Mouse (Mus musculus): ENCODE results near the gene Psmc4. TPM values are rescaled to one million over a fixed set of nuclear protein-coding genes. Genes with fewer than 3 reads are reported as not detected.

Gene Psmc4
- polyA plus RNA-seq (2015; fragmentation: Nextera tagmentation; extraction: Ambion mirVana) = 292 and 295 TPM in 2 replicates

DNA sequence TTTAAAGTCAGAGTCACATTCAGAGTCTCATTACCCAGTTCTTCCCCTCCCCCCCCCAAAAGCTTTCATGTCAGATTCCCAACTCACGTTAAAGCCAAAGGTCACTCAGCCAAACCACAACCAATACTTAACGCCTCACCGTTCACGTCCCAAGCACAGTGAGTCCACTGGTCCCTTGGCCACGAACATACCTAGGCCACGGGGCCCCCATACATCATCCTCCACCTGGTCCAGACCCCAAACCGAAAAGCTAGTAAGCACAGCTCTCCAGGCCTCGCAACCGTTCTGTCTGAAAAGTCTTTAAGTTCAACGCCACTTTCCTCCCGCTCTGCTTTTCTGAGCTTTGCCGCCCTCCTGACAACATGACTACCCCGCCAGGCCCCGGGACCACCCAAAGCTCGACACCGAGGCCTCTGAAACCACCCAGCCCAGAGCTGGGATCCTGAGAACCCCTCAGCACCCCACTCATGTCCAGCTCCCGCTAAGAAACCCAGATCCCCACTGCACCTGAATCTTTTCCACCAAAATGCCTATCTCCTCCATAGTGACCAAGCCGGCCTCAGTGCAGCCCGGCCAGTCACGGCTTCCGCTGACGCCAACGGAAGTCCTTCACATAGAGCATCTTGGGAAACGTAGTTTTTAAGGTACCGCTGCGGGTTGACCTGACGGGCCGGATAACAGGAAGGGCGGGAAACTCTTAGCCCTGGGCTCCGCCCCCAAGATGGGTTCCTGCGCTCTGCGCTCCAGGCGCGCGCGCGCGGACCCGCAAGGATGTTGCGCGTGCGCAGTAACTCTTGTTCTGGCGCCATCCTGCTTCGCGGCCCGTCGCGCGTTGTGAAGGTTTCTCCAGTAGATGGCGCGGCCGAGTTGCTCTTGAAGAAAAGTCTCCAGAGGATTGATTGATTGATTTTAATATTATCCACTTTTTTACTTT is at the start of gene Psmc4:
Gene Psmc4 (minus strand): TSS at position 626 of the 934 bp plus-strand sequence.
- Histone ChIP-seq H3K27ac (replicated peaks) (0 out of 2 replicates have a peak within 1 kb of the TSS, but pooled peaks have one; percentile 10), H3K4me2 (peak within 1 kb of the TSS; percentile 89), H3K9ac (peak within 1 kb of the TSS; percentile 85), H3K9me3 (no peaks in the 10 kb centered on the region), H3K27me3 (no peaks in the 10 kb centered on the region), H3K4me1 (replicated peaks) (peaks cover 17% of the 10 kb centered on the region), H3K4me3 (peak within 1 kb of the TSS; percentile 70), H3K36me3 (peaks cover 41% of the 10 kb centered on the region)
- under 1% methylated on average over 52 of the region's 52 CpGs for WGBS
- ATAC-seq (ENCODE audit: low read depth) = peak; percentile 97

DNA sequence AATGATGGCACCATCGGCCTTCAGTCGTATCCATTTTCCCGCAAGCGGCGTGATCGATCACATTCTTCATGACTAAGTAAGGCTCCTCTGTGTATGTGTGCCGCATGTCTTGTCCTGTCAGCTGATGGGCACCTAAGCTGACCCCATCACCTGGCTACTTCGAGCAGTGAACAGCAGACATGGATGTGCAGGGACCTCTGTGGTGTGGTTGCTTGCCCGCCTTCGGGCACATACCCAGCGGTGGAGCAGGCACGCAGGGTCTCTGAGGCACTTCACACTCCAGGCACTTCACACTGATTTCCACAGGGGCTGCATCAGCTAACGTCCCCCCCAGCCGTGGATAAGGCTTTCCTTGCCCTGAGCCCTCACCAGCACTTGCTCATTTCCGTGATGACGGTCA is 49.2 kb upstream of the Psmc4 start:
- WGBS = 95% methylated on average over 16 of the region's 16 CpGs
- H3K27ac ChIP-seq (replicated peaks) = no peak overlapping the region
- 0 out of 2 replicates have a peak, but pooled peaks cover 4% of the 10 kb centered on the region for H3K27me3 ChIP-seq
- no peaks in the 10 kb centered on the region for H3K4me1 ChIP-seq (replicated peaks)
- ATAC-seq (ENCODE audit: low read depth) = no peak
- H3K9ac ChIP-seq = no peak overlapping the region
- no peak overlapping the region for H3K4me3 ChIP-seq
- no peaks in the 10 kb centered on the region for H3K36me3 ChIP-seq
- H3K4me2 ChIP-seq = no peak overlapping the region
- H3K9me3 ChIP-seq = peaks cover 8% of the 10 kb centered on the region

GRCm38 (mm10) chr7:28093541-28093940 is 43.6 kb upstream of the Psmc4 start:
- Histone ChIP-seq H3K4me2 (no peak overlapping the region), H3K36me3 (no peaks in the 10 kb centered on the region), H3K27ac (replicated peaks) (no peak overlapping the region), H3K4me1 (replicated peaks) (no peaks in the 10 kb centered on the region), H3K9ac (no peak overlapping the region), H3K9me3 (no peaks in the 10 kb centered on the region), H3K4me3 (no peak overlapping the region), H3K27me3 (no peaks in the 10 kb centered on the region)
- no peak for ATAC-seq (ENCODE audit: low read depth)
- WGBS = 37% methylated on average over 11 of the region's 11 CpGs

GRCm38 (mm10) chr7:28086236-28086635 is 36.3 kb upstream of the Psmc4 start:
- 84% methylated on average over 16 of the region's 16 CpGs for whole genome bisulfite sequencing
- Histone ChIP-seq H3K27me3 (no peaks in the 10 kb centered on the region), H3K9ac (no peak overlapping the region), H3K4me1 (replicated peaks) (no peaks in the 10 kb centered on the region), H3K36me3 (no peaks in the 10 kb centered on the region), H3K4me2 (no peak overlapping the region), H3K27ac (replicated peaks) (no peak overlapping the region), H3K9me3 (no peaks in the 10 kb centered on the region), H3K4me3 (no peak overlapping the region)
- ATAC-seq (ENCODE audit: low read depth) = no peak

DNA sequence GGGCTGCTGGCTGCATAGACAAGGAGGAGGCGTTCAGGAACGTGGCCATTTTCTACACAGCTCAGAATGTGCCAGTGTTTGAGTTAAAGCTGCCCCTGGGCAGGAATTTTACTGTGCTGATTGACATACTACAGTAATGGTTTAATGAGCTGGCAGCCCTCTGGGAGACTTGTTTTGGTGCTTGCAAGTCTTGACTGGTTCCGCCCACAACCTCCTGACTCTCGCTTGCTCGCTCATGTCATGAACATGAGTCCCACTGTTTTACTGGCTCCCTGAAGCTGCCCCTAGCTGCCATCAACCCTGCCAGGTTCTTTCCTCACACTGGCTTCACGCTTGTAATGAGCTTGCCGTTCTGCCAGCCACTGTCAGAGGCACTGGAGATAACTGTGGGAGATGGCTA is 34.3 kb upstream of the Psmc4 start:
- Histone ChIP-seq H3K4me3 (no peak overlapping the region), H3K27me3 (no peaks in the 10 kb centered on the region), H3K36me3 (no peaks in the 10 kb centered on the region), H3K4me2 (no peak overlapping the region), H3K9ac (no peak overlapping the region), H3K9me3 (no peaks in the 10 kb centered on the region), H3K4me1 (replicated peaks) (no peaks in the 10 kb centered on the region), H3K27ac (replicated peaks) (no peak overlapping the region)
- no peak for ATAC-seq (ENCODE audit: low read depth)
- 61% methylated on average over 7 of the region's 7 CpGs for WGBS

GRCm38 (mm10) chr7:28070531-28071298 is 20.8 kb upstream of the Psmc4 start, which contains the start of gene Fcgbp:
Gene Fcgbp (plus strand): TSS chr7:28071236.
- Histone ChIP-seq H3K36me3 (no peaks in the 10 kb centered on the region), H3K9me3 (no peaks in the 10 kb centered on the region), H3K9ac (no peak within 1 kb of the TSS), H3K4me1 (replicated peaks) (no peaks in the 10 kb centered on the region), H3K4me3 (no peak within 1 kb of the TSS), H3K4me2 (no peak within 1 kb of the TSS), H3K27me3 (no peaks in the 10 kb centered on the region), H3K27ac (replicated peaks) (no peak within 1 kb of the TSS)
- WGBS = 85% methylated on average over 21 of the region's 21 CpGs
- no peak for ATAC-seq (ENCODE audit: low read depth)

- 55% methylated on average over 3 of the region's 3 CpGs for WGBS
- H3K4me2 ChIP-seq = no peak overlapping the region
- no peak overlapping the region for H3K9ac ChIP-seq
- H3K4me1 ChIP-seq (replicated peaks) = no peaks in the 10 kb centered on the region
- H3K9me3 ChIP-seq = no peaks in the 10 kb centered on the region
- no peak overlapping the region for H3K27ac ChIP-seq (replicated peaks)
- H3K4me3 ChIP-seq = no peak overlapping the region
- H3K36me3 ChIP-seq = no peaks in the 10 kb centered on the region
- no peak for ATAC-seq (ENCODE audit: low read depth)
- H3K27me3 ChIP-seq = peaks cover under 1% of the 10 kb centered on the region; the same call in 1 of the 2 replicates
Observed at GRCm38 (mm10) chr7:28069546-28070172, 19.8 kb upstream of the Psmc4 start.

DNA sequence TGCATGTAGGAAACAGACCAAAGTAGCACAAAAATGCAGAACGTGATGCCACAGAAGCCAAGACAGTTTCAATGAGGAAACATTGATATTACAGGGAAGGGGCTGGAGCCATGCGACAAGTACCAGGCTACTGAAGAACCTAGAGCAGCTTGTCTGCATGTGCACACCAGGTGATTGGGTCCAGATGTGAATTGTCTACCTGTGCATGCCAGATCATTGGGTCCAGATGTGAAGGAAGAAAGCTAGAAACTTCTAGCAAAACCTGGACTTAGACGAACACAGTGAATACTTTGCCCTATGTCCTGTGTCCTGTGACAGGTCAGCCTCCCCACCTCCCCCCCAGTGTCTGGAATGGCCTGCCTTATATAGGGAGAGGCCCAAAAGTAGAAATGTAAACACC is 18.8 kb upstream of the Psmc4 start:
- no peaks in the 10 kb centered on the region for H3K4me1 ChIP-seq (replicated peaks)
- H3K4me2 ChIP-seq = no peak overlapping the region
- H3K4me3 ChIP-seq = no peak overlapping the region
- no peaks in the 10 kb centered on the region for H3K36me3 ChIP-seq
- no peaks in the 10 kb centered on the region for H3K9me3 ChIP-seq
- 89% methylated on average over 3 of the region's 3 CpGs for WGBS
- H3K27me3 ChIP-seq = peaks cover 3% of the 10 kb centered on the region; the same call in 1 of the 2 replicates
- no peak for ATAC-seq (ENCODE audit: low read depth)
- no peak overlapping the region for H3K9ac ChIP-seq
- H3K27ac ChIP-seq (replicated peaks) = no peak overlapping the region

- Histone ChIP-seq H3K9me3 (peaks cover 5% of the 10 kb centered on the region; the same call in 1 of the 2 replicates), H3K4me1 (replicated peaks) (no peaks in the 10 kb centered on the region), H3K36me3 (no peaks in the 10 kb centered on the region), H3K4me3 (no peak overlapping the region), H3K27ac (replicated peaks) (no peak overlapping the region), H3K4me2 (no peak overlapping the region), H3K27me3 (0 out of 2 replicates have a peak, but pooled peaks cover 3% of the 10 kb centered on the region), H3K9ac (no peak overlapping the region)
- no peak for ATAC-seq (ENCODE audit: low read depth)
- 93% methylated on average over 1 of the region's 1 CpGs for WGBS
Observed at GRCm38 (mm10) chr7:28059972-28060371, 10.1 kb upstream of the Psmc4 start.

- WGBS = 77% methylated on average over 6 of the region's 6 CpGs
- ATAC-seq (ENCODE audit: low read depth) = no peak
- H3K4me1 ChIP-seq (replicated peaks) = peaks cover 16% of the 10 kb centered on the region
Observed at GRCm38 (mm10) chr7:28053046-28053930, 3.4 kb upstream of the Psmc4 start.

DNA sequence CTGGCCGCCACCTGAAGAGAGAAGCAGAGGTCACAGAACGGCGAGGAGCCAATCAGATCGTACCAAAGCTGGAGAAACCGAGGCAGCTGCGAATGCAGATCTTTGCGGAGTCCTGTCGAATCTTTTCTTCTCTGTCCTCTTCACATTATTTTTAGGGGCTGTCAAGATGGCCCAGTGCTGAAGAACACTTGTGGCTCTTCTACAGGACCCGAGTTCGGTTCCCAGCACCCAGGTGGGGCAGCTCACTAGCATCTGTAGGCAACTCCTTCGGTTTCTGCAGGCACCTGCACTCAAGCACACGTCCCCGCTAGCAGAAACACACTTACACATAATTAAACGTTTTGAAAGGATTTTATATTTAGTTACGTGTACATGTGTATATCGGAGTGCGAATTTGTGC is 683 bp upstream of the Psmc4 start:
- peaks cover 17% of the 10 kb centered on the region for H3K4me1 ChIP-seq (replicated peaks)
- H3K9me3 ChIP-seq = no peaks in the 10 kb centered on the region
- WGBS = 60% methylated on average over 17 of the region's 17 CpGs
- H3K36me3 ChIP-seq = peaks cover 32% of the 10 kb centered on the region
- H3K4me2 ChIP-seq = peak overlapping the region; percentile 41
- H3K9ac ChIP-seq = peak overlapping the region; percentile 32; the same call in 1 of the 2 replicates
- no peak overlapping the region for H3K27ac ChIP-seq (replicated peaks)
- ATAC-seq (ENCODE audit: low read depth) = no peak
- peak overlapping the region; percentile 70; the same call in 1 of the 2 replicates for H3K4me3 ChIP-seq
- H3K27me3 ChIP-seq = no peaks in the 10 kb centered on the region

More at GRCm38 (mm10) chr7:28053046-28053930, 3.4 kb upstream of the Psmc4 start:
- Histone ChIP-seq H3K27me3 (no peaks in the 10 kb centered on the region), H3K9ac (no peak overlapping the region), H3K4me2 (no peak overlapping the region), H3K36me3 (peaks cover 6% of the 10 kb centered on the region), H3K4me3 (no peak overlapping the region), H3K27ac (replicated peaks) (no peak overlapping the region), H3K9me3 (no peaks in the 10 kb centered on the region)

All from neural tube, embryonic 13.5 days (tissue).